Mouse (Mus musculus): Measurements from ENCODE around the gene Gstt3.

The Gstt3 gene

GRCm38 (mm10) chr10:75725449-75725848, 55.8 kb downstream of the Gstt3 start:
- in situ Hi-C loops (cut with MboI; ENCODE audit: unreplicated experiment in 2 of 2): loop anchor here in 1 of 2 experiments (25.0 kb wide), 1 partner anchor 487 kb away; no protein-coding TSS in a partner anchor

Data from v-Abl transformed pro-B cells (cell line).